Mouse (Mus musculus): Measurements from ENCODE around the gene Ascc1.

Gene Ascc1

GRCm38 (mm10) chr10:60002673-60003212 lies at the start of gene Ascc1, which contains the start of gene Anapc16:
Gene Ascc1 (plus strand): TSS chr10:60002805.
Gene Anapc16 (minus strand): TSS chr10:60003135.
- DNase-seq (ENCODE audit: extremely low spot score, low read depth, low spot score): peak; percentile 89

GRCm38 (mm10) chr10:59953564-59954039 lies 49.0 kb upstream of the Ascc1 start:
- DNase-seq (ENCODE audit: extremely low spot score, low read depth, low spot score): no peak

GRCm38 (mm10) chr10:59956681-59957080 lies 45.9 kb upstream of the Ascc1 start:
- no peak for DNase-seq (ENCODE audit: extremely low spot score, low read depth, low spot score)

GRCm38 (mm10) chr10:59957171-59958149 lies 45.1 kb upstream of the Ascc1 start:
- DNase-seq (ENCODE audit: extremely low spot score, low read depth, low spot score): no peak

GRCm38 (mm10) chr10:59958458-59958857 lies 44.1 kb upstream of the Ascc1 start:
- no peak for DNase-seq (ENCODE audit: extremely low spot score, low read depth, low spot score)

GRCm38 (mm10) chr10:59959517-59959916 lies 43.1 kb upstream of the Ascc1 start:
- DNase-seq (ENCODE audit: extremely low spot score, low read depth, low spot score): no peak

- DNase-seq (ENCODE audit: extremely low spot score, low read depth, low spot score): no peak
These were observed 39.0 kb upstream of the Ascc1 start for GRCm38 (mm10) chr10:59963609-59964008.

GRCm38 (mm10) chr10:59964504-59965361 lies 37.9 kb upstream of the Ascc1 start:
- DNase-seq (ENCODE audit: extremely low spot score, low read depth, low spot score): no peak

GRCm38 (mm10) chr10:59965362-59965695 lies 37.3 kb upstream of the Ascc1 start:
- no peak for DNase-seq (ENCODE audit: extremely low spot score, low read depth, low spot score)

GRCm38 (mm10) chr10:59965788-59966187 lies 36.8 kb upstream of the Ascc1 start:
- DNase-seq (ENCODE audit: extremely low spot score, low read depth, low spot score): no peak

- no peak for DNase-seq (ENCODE audit: extremely low spot score, low read depth, low spot score)
These were observed 35.9 kb upstream of the Ascc1 start for GRCm38 (mm10) chr10:59966743-59967142.

- DNase-seq (ENCODE audit: extremely low spot score, low read depth, low spot score): no peak
These were observed 35.2 kb upstream of the Ascc1 start for GRCm38 (mm10) chr10:59967309-59967942.

GRCm38 (mm10) chr10:59969821-59970449 lies 32.7 kb upstream of the Ascc1 start:
- no peak for DNase-seq (ENCODE audit: extremely low spot score, low read depth, low spot score)

GRCm38 (mm10) chr10:59970450-59971062 lies 32.0 kb upstream of the Ascc1 start:
- no peak for DNase-seq (ENCODE audit: extremely low spot score, low read depth, low spot score)

GRCm38 (mm10) chr10:59971813-59972212 lies 30.8 kb upstream of the Ascc1 start:
- DNase-seq (ENCODE audit: extremely low spot score, low read depth, low spot score): no peak

- DNase-seq (ENCODE audit: extremely low spot score, low read depth, low spot score): no peak
These were observed 30.1 kb upstream of the Ascc1 start for GRCm38 (mm10) chr10:59972534-59972933.

GRCm38 (mm10) chr10:59972999-59973398 lies 29.6 kb upstream of the Ascc1 start:
- DNase-seq (ENCODE audit: extremely low spot score, low read depth, low spot score): no peak

- DNase-seq (ENCODE audit: extremely low spot score, low read depth, low spot score): no peak
These were observed 29.2 kb upstream of the Ascc1 start for GRCm38 (mm10) chr10:59973400-59973799.

GRCm38 (mm10) chr10:59974191-59974664 lies 28.4 kb upstream of the Ascc1 start:
- no peak for DNase-seq (ENCODE audit: extremely low spot score, low read depth, low spot score)

GRCm38 (mm10) chr10:59974786-59975185 lies 27.8 kb upstream of the Ascc1 start:
- DNase-seq (ENCODE audit: extremely low spot score, low read depth, low spot score): no peak

All from hindlimb bud, embryonic 11.5 days (tissue).